Mouse (Mus musculus) stomach, postnatal 0 days (tissue): ENCODE measurements at regions not wholly inside any gene's neighbourhood (a gene's known extent, or its start where the extent isn't known, plus 50 kb on each side); places are given as distances from the start of the nearest gene placed in this dataset.

Experiments
- CTCF ChIP-seq: IDR thresholded peaks from 2 replicates; pipeline ENCODE4 v1.5.1; 2016; ENCODE audit warnings: antibody characterized with exemption, low read depth, mild to moderate bottlenecking, moderate library complexity
- EP300 ChIP-seq: optimal IDR thresholded peaks from 2 replicates; pipeline ENCODE3; 2016; ENCODE audit warnings: antibody characterized with exemption

- TF ChIP-seq CTCF: no peak
- TF ChIP-seq EP300: no peak
Measured at GRCm38 (mm10) chr10:100263447-100263846, 72.0 kb upstream of the Gm4301 start.
